Mouse (Mus musculus) hindbrain, embryonic 14.5 days (tissue): ENCODE results near the gene Mars. TPM values are rescaled to one million over a fixed set of nuclear protein-coding genes. Genes with fewer than 3 reads are reported as not detected.
"Not testable (repeated sequence)": the region's sequence is repeated elsewhere in the genome, so short reads cannot be mapped to it uniquely, and the experiment has no call there.

Experiments
- ATAC-seq: fragments of 200-750 bp; cut with Nextera tagmentation; 2 replicates; pipeline ENCODE4 v1.8.0; 2017; ENCODE audit warnings: moderate number of reproducible peaks, mild to moderate bottlenecking, moderate TSS enrichment, moderate library complexity; ENCODE audit not compliant: low FRiP score
- DNase-seq: peaks from one replicate; pipeline ENCODE4 v3.0.0-alpha.2; 2015; ENCODE audit warnings: low spot score
- H3K27ac ChIP-seq: fragments of 300-500 bp; sonication (generic); 2 replicates; pipeline ENCODE4 v1.5.1; 2014; ENCODE audit warnings: mild to moderate bottlenecking, moderate library complexity
- H3K27me3 ChIP-seq: fragments of 300-500 bp; sonication (generic); 2 replicates; pipeline ENCODE4 v1.6.1; 2014; ENCODE audit warnings: mild to moderate bottlenecking, low read length, mixed read lengths; ENCODE audit not compliant: control insufficient read depth, insufficient read depth
- H3K36me3 ChIP-seq: fragments of 300-500 bp; sonication (generic); replicated peaks from 2 replicates; pipeline ENCODE4 v1.6.1; 2014; ENCODE audit not compliant: control insufficient read depth, insufficient read depth
- H3K4me1 ChIP-seq: fragments of 300-500 bp; sonication (generic); replicated peaks from 2 replicates; pipeline ENCODE4 v1.6.1; 2014; ENCODE audit warnings: antibody characterized with exemption, low read length, mixed read lengths; ENCODE audit not compliant: control insufficient read depth, insufficient read depth
- H3K4me2 ChIP-seq: fragments of 300-500 bp; sonication (generic); replicated peaks from 2 replicates; pipeline ENCODE4 v1.6.1; 2014; ENCODE audit warnings: mild to moderate bottlenecking, moderate library complexity
- H3K4me3 ChIP-seq: fragments of 300-500 bp; sonication (generic); replicated peaks from 2 replicates; pipeline ENCODE4 v1.5.1; 2014; ENCODE audit warnings: mild to moderate bottlenecking, low read length
- H3K9ac ChIP-seq: fragments of 300-500 bp; sonication (generic); 2 replicates; pipeline ENCODE4 v1.6.1; 2014
- H3K9me3 ChIP-seq: fragments of 300-500 bp; sonication (generic); 2 replicates; pipeline ENCODE4 v1.6.1; 2016; ENCODE audit warnings: low read length; ENCODE audit not compliant: control insufficient read depth
- WGBS: fragments of 180-500 bp; shearing (Covaris S2); extraction: QIAGEN DNeasy Blood & Tissue Kit; methylation state at CpG from one replicate; pipeline ENCODE4 v1.1.7; 2014; 5-methylcytosine and 5-hydroxymethylcytosine counted together
- polyA plus RNA-seq: library from polyadenylated mRNA; unstranded; fragments of >200 nt; fragmentation: Nextera tagmentation; extraction: Ambion mirVana; gene quantifications from 2 replicates; pipeline ENCODE4 v1.2.1, GENCODE M21; 2014

Mars gene
- polyA plus RNA-seq, 1 experiment from 2014 or later = 113 TPM

DNA sequence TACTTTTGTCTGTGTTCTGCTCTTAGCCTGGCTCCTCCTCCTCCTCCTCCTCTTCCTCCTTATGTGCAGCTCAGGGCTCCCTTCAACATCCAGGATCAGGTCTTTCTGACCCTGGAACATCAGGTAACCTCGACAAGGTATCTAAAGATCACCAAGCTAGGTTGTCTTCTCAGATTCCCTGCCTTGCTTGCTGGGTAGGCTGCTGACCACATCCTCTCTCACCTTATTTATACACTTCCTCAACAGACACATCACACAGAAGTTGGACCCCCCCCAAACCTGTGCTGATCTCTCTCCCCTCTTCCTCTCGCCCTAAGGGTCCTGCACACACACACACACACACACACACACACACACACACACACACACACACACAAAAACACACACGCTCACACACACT is 10.0 kb upstream of the Mars start, which contains the start of gene Arhgap9:
Gene Arhgap9, plus strand, starts transcription at position 344 of the 400 bp plus-strand sequence.
- Histone ChIP-seq H3K9me3 (no peaks in the 10 kb centered on the region), H3K4me1 (peaks cover 6% of the 10 kb centered on the region), H3K36me3 (no peaks in the 10 kb centered on the region), H3K4me2 (no peak within 1 kb of the TSS), H3K4me3 (no peak within 1 kb of the TSS), H3K27ac (no peak within 1 kb of the TSS), H3K9ac (no peak within 1 kb of the TSS), H3K27me3 (peaks cover 43% of the 10 kb centered on the region)
- 76% methylated on average over 2 of the region's 3 CpGs for WGBS
- ATAC-seq (no peak), DNase-seq (no peak)

DNA sequence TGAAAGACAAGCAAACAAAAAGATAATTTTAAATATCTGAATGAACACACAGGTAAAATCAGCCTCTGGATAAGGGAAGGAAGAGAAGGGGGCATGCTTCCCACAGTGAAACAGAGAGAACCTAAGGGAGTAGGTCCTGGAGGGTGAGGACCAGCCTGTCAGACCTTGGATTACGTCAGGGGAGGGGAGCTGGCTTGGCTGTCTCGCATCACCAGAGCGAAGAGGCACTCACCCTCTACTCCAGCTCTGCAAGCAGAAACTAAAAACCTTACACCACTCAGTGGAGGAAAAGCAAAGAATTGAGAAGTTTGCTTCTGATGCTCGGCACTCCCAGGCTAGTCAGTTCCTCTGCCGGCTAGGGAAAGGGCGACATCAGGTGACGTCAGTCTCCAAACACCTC is 8.4 kb upstream of the Mars start:
- Histone ChIP-seq H3K4me3 (no peak overlapping the region), H3K9me3 (no peaks in the 10 kb centered on the region), H3K36me3 (no peaks in the 10 kb centered on the region), H3K4me1 (no peaks in the 10 kb centered on the region), H3K9ac (no peak overlapping the region), H3K27ac (no peak overlapping the region), H3K27me3 (peaks cover 27% of the 10 kb centered on the region), H3K4me2 (no peak overlapping the region)
- 78% methylated on average over 7 of the region's 7 CpGs for WGBS
- no peak for ATAC-seq
- DNase-seq = no peak

DNA sequence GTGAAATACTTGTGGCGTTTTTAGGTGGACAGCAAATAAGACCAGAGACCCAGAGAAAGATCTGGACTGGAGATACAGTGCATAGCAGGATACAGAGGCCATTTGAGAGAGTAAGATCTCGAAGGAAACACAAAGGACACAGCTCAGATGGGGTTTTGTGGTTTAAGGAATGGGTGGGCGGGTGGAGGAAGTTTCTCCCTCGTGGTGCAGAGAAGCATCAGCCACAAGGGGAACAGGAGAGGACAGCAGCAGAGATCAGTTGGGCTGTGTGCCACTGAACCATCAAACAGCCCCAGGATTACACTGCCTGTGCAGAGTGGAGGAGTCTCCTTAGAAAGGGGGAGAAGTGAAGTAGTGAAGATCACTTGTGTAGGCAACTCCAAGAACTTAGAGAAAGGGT is 6.4 kb upstream of the Mars start:
- H3K4me3 ChIP-seq = no peak overlapping the region
- H3K27me3 ChIP-seq = peaks cover 8% of the 10 kb centered on the region; the same call in 1 of the 2 replicates
- H3K4me1 ChIP-seq = no peaks in the 10 kb centered on the region
- H3K27ac ChIP-seq = no peak overlapping the region
- H3K9ac ChIP-seq = no peak overlapping the region
- H3K36me3 ChIP-seq = no peaks in the 10 kb centered on the region
- ATAC-seq (no peak), DNase-seq (no peak)
- H3K9me3 ChIP-seq = no peaks in the 10 kb centered on the region
- H3K4me2 ChIP-seq = no peak overlapping the region
- 48% methylated on average over 4 of the region's 4 CpGs for WGBS

DNA sequence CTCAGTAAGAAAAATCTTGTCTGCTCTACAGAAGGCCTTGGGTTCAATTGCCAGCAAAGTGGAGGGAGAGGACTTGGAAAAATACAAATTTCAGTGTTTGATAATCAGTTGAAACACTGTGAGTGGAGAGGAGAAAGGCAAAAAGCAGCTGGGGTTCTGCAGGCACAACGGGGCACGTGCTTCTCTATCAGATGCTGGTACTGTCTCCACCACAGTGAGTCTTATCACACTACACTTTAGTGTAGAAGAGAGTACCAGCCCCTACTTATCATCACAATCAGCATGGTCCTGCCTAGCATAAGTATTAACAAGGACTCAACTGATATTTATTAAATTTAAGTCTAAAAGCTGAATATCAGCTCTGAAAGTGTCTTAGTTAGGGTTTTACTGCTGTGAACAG is 5.7 kb upstream of the Mars start:
- Histone ChIP-seq H3K9me3 (no peaks in the 10 kb centered on the region), H3K4me1 (no peaks in the 10 kb centered on the region), H3K27me3 (0 out of 2 replicates have a peak, but pooled peaks cover 2% of the 10 kb centered on the region), H3K4me3 (no peak overlapping the region), H3K9ac (no peak overlapping the region), H3K27ac (no peak overlapping the region), H3K36me3 (no peaks in the 10 kb centered on the region), H3K4me2 (no peak overlapping the region)
- ATAC-seq = no peak
- 81% methylated on average over 2 of the region's 2 CpGs for WGBS
- no peak for DNase-seq

DNA sequence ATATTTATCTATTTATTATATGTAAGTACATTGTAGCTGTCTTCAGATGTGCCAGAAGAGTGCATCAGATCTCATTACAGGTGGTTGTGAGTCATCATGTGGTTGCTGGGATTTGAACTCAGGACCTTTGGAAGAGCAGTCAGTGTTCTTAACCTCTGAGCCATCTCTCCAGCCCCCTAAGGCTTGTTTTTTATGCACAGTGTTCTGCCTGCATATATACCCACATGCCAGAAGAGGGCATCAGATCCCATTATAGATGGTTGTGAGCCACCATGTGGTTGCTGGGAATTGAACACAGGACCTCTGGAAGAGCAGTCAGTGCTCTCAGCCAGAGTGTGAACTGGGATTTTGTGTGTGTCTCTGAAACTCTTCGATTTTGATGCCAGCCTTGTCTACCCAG is 3.4 kb upstream of the Mars start:
- not testable (repeated sequence) for DNase-seq, H3K9ac ChIP-seq, H3K27me3 ChIP-seq, H3K4me3 ChIP-seq, H3K27ac ChIP-seq, H3K36me3 ChIP-seq, H3K9me3 ChIP-seq, H3K4me1 ChIP-seq, ATAC-seq, H3K4me2 ChIP-seq
- 69% methylated on average over 1 of the region's 1 CpGs for WGBS

DNA sequence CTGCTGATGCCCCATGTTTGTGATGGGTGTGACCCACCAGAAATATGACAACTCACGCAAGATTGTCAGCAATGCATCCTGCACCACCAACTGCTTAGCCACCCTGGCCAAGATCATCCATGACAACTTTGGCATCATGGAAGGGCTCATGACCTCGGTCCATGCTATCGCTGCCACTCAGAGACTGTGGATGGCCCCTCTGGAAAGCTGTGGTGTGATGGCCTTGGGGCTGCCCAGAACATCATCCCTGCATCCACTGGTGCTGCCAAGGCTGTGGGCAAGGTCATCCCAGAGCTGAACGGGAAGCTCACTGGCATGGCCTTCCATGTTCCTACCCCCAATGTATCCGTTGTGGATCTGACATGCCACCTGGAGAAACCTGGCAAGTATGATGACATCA is 1.9 kb upstream of the Mars start:
- H3K9ac ChIP-seq, H3K27me3 ChIP-seq, ATAC-seq, DNase-seq, H3K4me1 ChIP-seq, H3K4me3 ChIP-seq, H3K27ac ChIP-seq, H3K9me3 ChIP-seq, H3K4me2 ChIP-seq: not testable (repeated sequence)
- 91% methylated on average over 5 of the region's 5 CpGs for WGBS
- H3K36me3 ChIP-seq = peaks cover 11% of the 10 kb centered on the region

DNA sequence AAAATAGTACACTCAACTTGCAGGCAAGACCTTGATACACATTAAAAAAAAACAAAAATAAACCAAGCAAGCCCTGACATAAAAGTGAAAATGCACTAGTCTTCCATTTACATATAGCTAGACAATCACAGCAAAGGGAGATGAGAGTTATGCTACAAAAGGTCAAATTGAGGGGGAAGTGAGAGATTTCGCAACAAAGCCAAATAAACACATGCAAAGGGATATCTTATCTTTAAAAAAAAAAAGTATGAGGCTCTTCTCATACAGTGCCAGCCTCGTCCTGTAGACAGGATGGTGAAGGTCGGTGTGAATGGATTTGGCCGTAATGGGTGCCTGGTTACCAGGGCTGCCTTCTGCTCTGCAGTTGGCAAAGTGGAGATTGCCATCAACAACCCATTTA is 1.3 kb upstream of the Mars start:
- Histone ChIP-seq H3K27me3 (no peaks in the 10 kb centered on the region), H3K9ac (no peak overlapping the region), H3K4me2 (peak overlapping the region; percentile 64; the same call in 1 of the 2 replicates), H3K4me3 (no peak overlapping the region), H3K27ac (no peak overlapping the region), H3K36me3 (peaks cover 17% of the 10 kb centered on the region), H3K9me3 (no peaks in the 10 kb centered on the region), H3K4me1 (peaks cover 7% of the 10 kb centered on the region; the same call in 1 of the 2 replicates)
- ATAC-seq (no peak), DNase-seq (no peak)
- WGBS = 83% methylated on average over 4 of the region's 4 CpGs

DNA sequence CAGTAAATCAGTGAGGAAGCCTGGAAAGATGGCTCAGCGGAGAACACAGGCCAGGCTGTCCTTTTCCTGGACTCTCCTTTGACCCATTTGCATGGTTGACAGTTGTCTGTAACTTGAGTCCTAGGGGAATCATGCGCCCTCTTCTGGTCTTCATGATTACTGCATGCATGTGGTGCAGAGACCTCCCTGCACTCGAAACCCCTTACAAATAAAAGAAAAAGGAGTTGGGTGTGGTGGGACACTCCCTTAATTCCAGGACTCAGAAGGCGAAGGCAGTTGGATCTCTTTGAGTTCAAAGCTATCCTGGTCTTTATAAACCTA is 730 bp upstream of the Mars start:
- Histone ChIP-seq H3K36me3 (peaks cover 23% of the 10 kb centered on the region), H3K4me2 (peak overlapping the region; percentile 64), H3K9me3 (no peaks in the 10 kb centered on the region), H3K27ac (peak overlapping the region; percentile 73), H3K4me1 (peaks cover 7% of the 10 kb centered on the region; the same call in 1 of the 2 replicates), H3K4me3 (peak overlapping the region; percentile 64), H3K27me3 (no peaks in the 10 kb centered on the region), H3K9ac (peak overlapping the region; percentile 56)
- 0% methylated on average over 4 of the region's 4 CpGs for WGBS
- ATAC-seq = peak; percentile 51; the same call in 1 of the 2 replicates
- DNase-seq = peak; percentile 82

DNA sequence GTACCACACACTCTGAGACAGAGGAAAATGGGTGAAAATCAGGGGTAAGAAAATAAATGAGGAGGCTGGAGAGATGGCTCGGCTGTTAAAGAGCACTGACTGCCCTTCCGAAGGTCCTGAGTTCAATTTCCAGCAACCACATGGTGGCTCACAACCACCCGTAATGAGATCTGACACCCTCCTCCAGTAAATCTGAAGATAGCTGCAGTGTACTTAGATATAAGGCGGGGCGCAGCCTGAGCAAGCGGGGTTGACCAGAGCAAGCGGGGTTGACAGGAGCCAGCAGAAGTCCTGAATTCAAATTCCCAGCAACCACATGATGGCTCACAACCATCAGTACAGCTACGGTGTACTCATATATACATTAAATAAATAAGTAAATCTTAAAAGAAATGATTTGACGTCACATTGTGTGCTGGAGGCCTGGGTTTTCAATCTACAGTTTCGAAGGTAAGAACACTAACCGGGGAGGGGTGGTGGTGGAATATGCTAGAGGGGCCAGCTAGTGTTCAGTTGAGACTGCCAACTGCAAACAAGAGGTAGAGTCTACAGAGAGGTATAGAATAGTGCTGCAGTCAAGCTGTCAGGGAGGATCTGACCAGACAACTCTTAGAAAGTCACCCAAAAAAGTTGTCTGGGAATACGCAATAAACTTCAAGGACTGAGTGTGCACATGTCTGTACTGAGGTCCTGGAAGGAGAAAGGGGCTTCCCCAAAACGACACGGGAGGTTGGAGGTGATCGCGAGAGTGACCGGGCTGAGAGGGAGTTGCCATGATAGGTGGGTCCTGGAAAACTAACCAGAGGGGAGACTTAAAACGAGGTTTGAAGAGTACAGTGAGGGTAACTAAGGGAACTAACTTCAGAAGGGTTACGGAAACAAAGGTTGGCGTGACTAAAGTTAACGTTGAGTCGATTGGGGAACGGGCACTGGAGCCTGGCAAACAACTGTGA is 787 bp downstream of the Mars start:
- Histone ChIP-seq H3K4me1 (peaks cover 7% of the 10 kb centered on the region; the same call in 1 of the 2 replicates), H3K27ac (peak overlapping the region; percentile 66), H3K4me2 (peak overlapping the region; percentile 64), H3K36me3 (peaks cover 38% of the 10 kb centered on the region), H3K9ac (peak overlapping the region; percentile 75), H3K27me3 (no peaks in the 10 kb centered on the region), H3K4me3 (peak overlapping the region; percentile 64), H3K9me3 (no peaks in the 10 kb centered on the region)
- ATAC-seq (peak; percentile 19), DNase-seq (peak; percentile 55)
- WGBS = 40% methylated on average over 23 of the region's 23 CpGs
